Mouse (Mus musculus) liver, embryonic 14 days (tissue): ENCODE results near the gene Hfm1. TPM values are rescaled to one million over a fixed set of nuclear protein-coding genes. Genes with fewer than 3 reads are reported as not detected.

Experiments
- polyA plus RNA-seq: library from polyadenylated mRNA; depleted of rRNA; stranded (reverse); fragments of >200 nt; gene quantifications from 2 replicates; pipeline ENCODE4 v1.2.3, GENCODE M21; 2012; rRNA removed

Hfm1 gene
- polyA plus RNA-seq: 0.06 and 0.09 TPM in 2 replicates

DNA sequence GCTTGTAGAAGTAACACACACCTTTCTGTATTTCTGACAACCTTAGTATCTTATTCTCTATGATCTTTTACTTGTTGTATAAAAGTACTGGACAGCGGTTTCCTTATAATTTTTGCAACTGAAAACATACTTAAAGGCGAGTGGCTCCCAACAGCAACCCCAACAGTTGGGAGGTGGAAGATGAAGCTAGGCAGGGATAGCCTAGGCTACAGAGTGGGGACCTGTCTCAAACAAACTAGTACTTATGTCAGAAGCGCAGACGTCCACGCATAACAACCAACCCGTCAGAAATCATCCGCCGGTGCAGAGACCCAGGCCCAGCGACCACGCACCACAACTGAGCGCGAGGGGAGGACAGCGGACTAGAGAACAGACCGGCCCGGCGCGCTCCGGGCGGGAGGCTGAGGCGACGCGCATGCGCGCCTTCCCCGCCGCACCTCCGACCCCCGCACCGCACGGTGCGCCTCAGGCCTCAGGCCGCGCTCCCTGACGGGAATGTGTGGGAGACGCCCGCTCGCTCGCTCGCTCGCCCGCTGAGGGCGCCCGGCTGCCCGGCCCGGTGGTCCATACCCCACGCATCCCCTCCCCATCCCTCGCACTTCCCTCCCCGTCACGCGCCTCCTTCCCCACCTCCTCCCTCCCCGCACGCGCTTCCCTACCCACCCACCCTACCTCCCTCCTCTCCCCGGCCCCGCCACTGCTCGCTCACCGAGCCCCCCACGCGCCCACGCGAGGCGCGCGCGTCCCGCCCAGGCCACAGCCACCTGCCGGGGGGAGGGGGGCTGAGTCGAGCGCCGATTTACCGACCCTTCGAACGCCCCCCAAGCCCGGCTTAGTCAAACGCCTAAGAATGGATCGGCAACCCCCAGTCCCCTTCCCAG lies at the start of gene Hfm1:
Gene Hfm1, minus strand, starts transcription at position 834 of the 881 bp plus-strand sequence.

DNA sequence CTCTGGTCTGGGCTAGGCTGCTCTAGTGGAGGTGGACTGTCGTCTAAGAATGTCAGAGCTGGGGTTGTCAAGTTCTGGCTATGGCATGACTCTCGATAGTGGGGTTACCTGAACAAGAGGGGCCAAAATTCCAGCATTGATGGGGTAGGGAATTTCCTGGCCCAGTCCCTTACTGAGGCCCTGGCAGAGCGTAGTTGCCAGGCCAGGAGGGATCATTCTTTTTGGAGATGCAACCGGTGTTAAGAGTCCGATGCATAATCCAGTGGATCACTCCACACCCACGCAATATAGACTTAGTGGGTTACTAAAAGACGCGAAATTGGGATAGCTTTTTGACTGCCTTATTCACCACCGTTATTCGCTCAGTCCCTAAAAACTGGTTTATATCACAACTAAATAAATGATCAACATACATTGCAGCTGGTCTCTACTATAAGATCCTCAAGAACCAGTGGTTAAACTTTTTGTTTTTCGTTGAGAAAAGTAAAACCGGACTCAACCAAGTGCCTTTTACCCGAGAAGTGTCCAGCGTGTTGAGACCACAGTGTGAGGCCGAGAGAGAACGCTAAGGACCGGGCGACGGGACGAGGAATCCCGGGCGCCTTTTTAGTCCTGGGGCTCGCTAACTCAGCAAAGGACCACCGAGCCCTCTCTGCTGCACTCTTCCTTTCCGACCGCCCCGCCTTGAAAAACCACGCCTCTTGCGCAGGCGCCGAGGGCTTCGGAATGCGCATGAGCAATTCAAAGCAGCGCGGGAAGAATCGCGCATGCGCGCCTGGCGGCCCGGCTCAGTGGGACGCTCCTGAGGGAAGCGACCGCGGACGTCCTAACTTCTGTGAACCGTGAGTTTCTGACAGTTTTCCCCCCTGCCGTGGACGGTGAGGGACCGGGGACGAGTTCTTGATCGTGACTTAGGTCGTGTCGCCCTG lies 37.7 kb upstream of the Hfm1 start, which contains the start of gene Cdc7:
Gene Cdc7, plus strand, starts transcription at position 739 of the 929 bp plus-strand sequence.

Other genes starting within 250 kb of the Hfm1 start
- 11.1 and 13.3 TPM in 2 replicates for gene Zfp644, start 229.0 kb downstream of the Hfm1 start, polyA plus RNA-seq
- gene Cdc7, start 38.0 kb upstream of the Hfm1 start, polyA plus RNA-seq: 15.8 and 18.3 TPM in 2 replicates